Mouse (Mus musculus): Measurements from ENCODE around the gene Gm10563.

The Gm10563 gene

GRCm38 (mm10) chr4:155652283-155653085 is 7.3 kb upstream of the Gm10563 start:
- DNase-seq (ENCODE audit: low spot score), result no peak

- peak; percentile 51 for DNase-seq (ENCODE audit: low spot score)
Observed at GRCm38 (mm10) chr4:155651553-155652269, 6.5 kb upstream of the Gm10563 start.

GRCm38 (mm10) chr4:155649355-155649754 is 4.1 kb upstream of the Gm10563 start:
- no peak for DNase-seq (ENCODE audit: low spot score)

GRCm38 (mm10) chr4:155645721-155646120 is 513 bp upstream of the Gm10563 start:
- DNase-seq (ENCODE audit: low spot score), result no peak

- no peak for DNase-seq (ENCODE audit: low spot score)
Observed at GRCm38 (mm10) chr4:155643531-155643930, 1.7 kb downstream of the Gm10563 start.

GRCm38 (mm10) chr4:155635766-155636499 is 9.3 kb downstream of the Gm10563 start:
- DNase-seq (ENCODE audit: low spot score), result no peak

GRCm38 (mm10) chr4:155630267-155630666 is 14.9 kb downstream of the Gm10563 start:
- no peak for DNase-seq (ENCODE audit: low spot score)

- peak; percentile 93 for DNase-seq (ENCODE audit: low spot score)
Observed at GRCm38 (mm10) chr4:155624338-155625291, 20.6 kb downstream of the Gm10563 start, which contains the start of gene Cdk11b. Cdk11b (plus strand) TSS chr4:155624854.

- DNase-seq (ENCODE audit: low spot score), result no peak
Observed at GRCm38 (mm10) chr4:155618321-155618720, 26.9 kb downstream of the Gm10563 start.

GRCm38 (mm10) chr4:155613264-155613663 is 31.9 kb downstream of the Gm10563 start:
- no peak for DNase-seq (ENCODE audit: low spot score)

GRCm38 (mm10) chr4:155611860-155612259 is 33.3 kb downstream of the Gm10563 start:
- no peak for DNase-seq (ENCODE audit: low spot score)

GRCm38 (mm10) chr4:155606825-155607224 is 38.4 kb downstream of the Gm10563 start:
- no peak for DNase-seq (ENCODE audit: low spot score)

- no peak for DNase-seq (ENCODE audit: low spot score)
Observed at GRCm38 (mm10) chr4:155605132-155605531, 40.1 kb downstream of the Gm10563 start.

GRCm38 (mm10) chr4:155603801-155604200 is 41.4 kb downstream of the Gm10563 start:
- DNase-seq (ENCODE audit: low spot score), result no peak

GRCm38 (mm10) chr4:155602753-155603152 is 42.5 kb downstream of the Gm10563 start:
- DNase-seq (ENCODE audit: low spot score), result no peak

- DNase-seq (ENCODE audit: low spot score), result no peak
Observed at GRCm38 (mm10) chr4:155601997-155602456, 43.2 kb downstream of the Gm10563 start.

- peak; percentile 86 for DNase-seq (ENCODE audit: low spot score)
Observed at GRCm38 (mm10) chr4:155601091-155601996, 43.9 kb downstream of the Gm10563 start, which contains the start of gene Slc35e2. Slc35e2 (plus strand) TSS chr4:155601416.

- DNase-seq (ENCODE audit: low spot score), result no peak
Observed at GRCm38 (mm10) chr4:155599901-155600825, 45.0 kb downstream of the Gm10563 start.

- no peak for DNase-seq (ENCODE audit: low spot score)
Observed at GRCm38 (mm10) chr4:155598536-155598935, 46.7 kb downstream of the Gm10563 start.

Data from urinary bladder, postnatal 25 days (tissue).